Mouse (Mus musculus) limb, embryonic 12.5 days (tissue): ENCODE measurements around the gene H2afy2. TPM values are rescaled to one million over a fixed set of nuclear protein-coding genes. Genes with fewer than 3 reads are reported as not detected.

Experiments used
- ATAC-seq: fragments of 200-750 bp; cut with Nextera tagmentation; 2 replicates; pipeline ENCODE4 v1.8.0; 2017; ENCODE audit warnings: low read depth, moderate TSS enrichment; ENCODE audit not compliant: insufficient number of reproducible peaks, insufficient read depth, low FRiP score, low TSS enrichment
- H3K27ac ChIP-seq: fragments of 300-500 bp; sonication (generic); 2 replicates; pipeline ENCODE4 v1.5.1; 2016; ENCODE audit warnings: mild to moderate bottlenecking, moderate library complexity
- H3K27me3 ChIP-seq: fragments of 300-500 bp; sonication (generic); 2 replicates; pipeline ENCODE4 v1.6.1; 2016; ENCODE audit warnings: mild to moderate bottlenecking, moderate library complexity
- H3K36me3 ChIP-seq: fragments of 300-500 bp; sonication (generic); 2 replicates; pipeline ENCODE4 v1.6.1; 2016; ENCODE audit warnings: mild to moderate bottlenecking, moderate library complexity
- H3K4me1 ChIP-seq: fragments of 300-500 bp; sonication (generic); replicated peaks from 2 replicates; pipeline ENCODE4 v1.6.1; 2016
- H3K4me2 ChIP-seq: fragments of 300-500 bp; sonication (generic); 2 replicates; pipeline ENCODE4 v1.6.1; 2016; ENCODE audit warnings: mild to moderate bottlenecking, moderate library complexity
- H3K4me3 ChIP-seq: fragments of 300-500 bp; sonication (generic); replicated peaks from 2 replicates; pipeline ENCODE4 v1.5.1; 2016; ENCODE audit warnings: mild to moderate bottlenecking
- H3K9ac ChIP-seq: fragments of 300-500 bp; sonication (generic); replicated peaks from 2 replicates; pipeline ENCODE4 v1.6.1; 2016; ENCODE audit warnings: mild to moderate bottlenecking, moderate library complexity
- H3K9me3 ChIP-seq: fragments of 300-500 bp; sonication (generic); 2 replicates; pipeline ENCODE4 v1.6.1; 2016; ENCODE audit warnings: mild to moderate bottlenecking, moderate library complexity
- WGBS: fragments of 180-500 bp; shearing (Covaris S2); methylation state at CpG from one replicate; pipeline ENCODE4 v1.1.7; 2016; 5-methylcytosine and 5-hydroxymethylcytosine counted together
- microRNA-seq: library from miRNA; unstranded; fragments of <30 nt; microRNA quantifications from one replicate; pipeline ENCODE4, GENCODE M21; 2017
- polyA plus RNA-seq: library from polyadenylated mRNA; unstranded; fragments of >200 nt; fragmentation: Nextera tagmentation; extraction: Ambion mirVana; gene quantifications from 2 replicates; pipeline ENCODE4 v1.2.1, GENCODE M21; 2016

The H2afy2 gene
- polyA plus RNA-seq, 1 experiment from 2014 or later, result 331 TPM

- Histone ChIP-seq H3K9ac (peak overlapping the region; percentile 78; the same call in 1 of the 2 replicates), H3K36me3 (peaks cover 46% of the 10 kb centered on the region)
- WGBS, result 95% methylated on average over 2 of the region's 2 CpGs
These were observed 86.9 kb downstream of the H2afy2 start for GRCm38 (mm10) chr10:61697028-61697427.

DNA sequence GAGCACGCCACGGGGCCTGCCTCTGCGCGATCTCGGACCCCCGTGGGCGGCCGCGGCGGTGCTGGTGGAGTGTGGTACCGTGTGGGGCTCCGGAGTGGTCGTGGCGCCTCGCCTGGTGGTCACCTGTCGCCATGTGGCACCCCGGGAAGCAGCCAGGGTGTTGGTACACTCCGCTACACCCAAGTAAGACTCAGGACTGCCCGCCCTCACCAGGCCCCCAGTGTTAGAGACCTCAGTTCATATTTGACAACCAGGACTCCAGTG, 87.5 kb downstream of the H2afy2 start:
- H3K27me3 ChIP-seq, result peaks cover 7% of the 10 kb centered on the region; the same call in 1 of the 2 replicates
- no peak for ATAC-seq
- H3K27ac ChIP-seq, result no peak overlapping the region
- H3K9me3 ChIP-seq, result no peaks in the 10 kb centered on the region
- H3K9ac ChIP-seq, result peak overlapping the region; percentile 78
- peak overlapping the region; percentile 97 for H3K4me3 ChIP-seq
- peaks cover 46% of the 10 kb centered on the region for H3K36me3 ChIP-seq
- WGBS, result 11% methylated on average over 19 of the region's 19 CpGs
- peaks cover 16% of the 10 kb centered on the region for H3K4me1 ChIP-seq
- peak overlapping the region; percentile 100 for H3K4me2 ChIP-seq

More at GRCm38 (mm10) chr10:61697028-61697427, 86.9 kb downstream of the H2afy2 start:
- Histone ChIP-seq H3K9me3 (no peaks in the 10 kb centered on the region), H3K27ac (no peak overlapping the region), H3K27me3 (peaks cover 7% of the 10 kb centered on the region; the same call in 1 of the 2 replicates), H3K4me2 (peak overlapping the region; percentile 100), H3K4me1 (peaks cover 16% of the 10 kb centered on the region), H3K4me3 (peak overlapping the region; percentile 97)
- ATAC-seq, result no peak

DNA sequence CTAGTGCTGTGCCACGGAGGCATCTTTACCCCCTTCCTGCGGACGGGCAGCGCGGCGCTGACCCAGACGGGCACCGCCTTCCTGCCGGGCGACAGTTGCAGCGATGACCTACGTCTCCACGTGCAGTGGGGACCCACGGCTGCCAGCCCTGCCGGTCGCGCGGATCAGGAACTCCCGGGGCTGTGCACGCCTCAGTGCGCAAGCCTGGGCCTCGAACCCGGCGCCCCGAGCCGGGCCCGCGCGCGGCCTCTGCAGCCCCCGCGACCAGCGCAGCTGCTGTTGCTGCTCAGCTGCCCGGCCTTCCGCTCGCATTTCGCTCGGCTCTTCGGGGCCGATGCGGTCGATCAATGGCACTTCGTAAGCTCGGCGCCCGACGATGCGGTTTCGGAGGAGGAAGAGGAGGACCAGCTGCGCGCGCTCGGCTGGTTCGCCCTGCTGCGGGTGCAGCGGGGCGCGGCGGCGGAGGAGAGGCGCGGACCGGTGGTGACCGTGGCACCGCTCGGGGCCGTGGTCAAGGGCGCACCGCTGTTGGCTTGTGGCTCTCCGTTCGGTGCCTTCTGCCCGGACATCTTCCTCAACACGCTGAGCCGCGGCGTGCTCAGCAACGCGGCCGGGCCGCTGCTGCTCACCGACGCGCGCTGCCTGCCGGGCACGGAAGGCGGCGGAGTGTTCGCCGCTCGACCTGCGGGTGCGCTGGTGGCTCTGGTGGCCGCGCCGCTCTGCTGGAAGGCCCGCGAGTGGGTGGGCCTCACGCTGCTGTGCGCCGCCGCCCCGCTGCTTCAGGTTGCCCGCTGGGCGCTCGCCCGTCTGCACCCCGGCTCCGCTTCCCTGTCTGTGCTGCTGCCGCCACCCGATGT, 88.0 kb downstream of the H2afy2 start:
- 1% methylated on average over 103 of the region's 111 CpGs for WGBS
- Histone ChIP-seq H3K27ac (peak overlapping the region; percentile 56; the same call in 1 of the 2 replicates), H3K4me3 (peak overlapping the region; percentile 97), H3K4me1 (peaks cover 16% of the 10 kb centered on the region), H3K9ac (peak overlapping the region; percentile 78), H3K36me3 (peaks cover 49% of the 10 kb centered on the region), H3K9me3 (no peaks in the 10 kb centered on the region), H3K4me2 (peak overlapping the region; percentile 100), H3K27me3 (peaks cover 7% of the 10 kb centered on the region; the same call in 1 of the 2 replicates)
- peak; percentile 45 for ATAC-seq

DNA sequence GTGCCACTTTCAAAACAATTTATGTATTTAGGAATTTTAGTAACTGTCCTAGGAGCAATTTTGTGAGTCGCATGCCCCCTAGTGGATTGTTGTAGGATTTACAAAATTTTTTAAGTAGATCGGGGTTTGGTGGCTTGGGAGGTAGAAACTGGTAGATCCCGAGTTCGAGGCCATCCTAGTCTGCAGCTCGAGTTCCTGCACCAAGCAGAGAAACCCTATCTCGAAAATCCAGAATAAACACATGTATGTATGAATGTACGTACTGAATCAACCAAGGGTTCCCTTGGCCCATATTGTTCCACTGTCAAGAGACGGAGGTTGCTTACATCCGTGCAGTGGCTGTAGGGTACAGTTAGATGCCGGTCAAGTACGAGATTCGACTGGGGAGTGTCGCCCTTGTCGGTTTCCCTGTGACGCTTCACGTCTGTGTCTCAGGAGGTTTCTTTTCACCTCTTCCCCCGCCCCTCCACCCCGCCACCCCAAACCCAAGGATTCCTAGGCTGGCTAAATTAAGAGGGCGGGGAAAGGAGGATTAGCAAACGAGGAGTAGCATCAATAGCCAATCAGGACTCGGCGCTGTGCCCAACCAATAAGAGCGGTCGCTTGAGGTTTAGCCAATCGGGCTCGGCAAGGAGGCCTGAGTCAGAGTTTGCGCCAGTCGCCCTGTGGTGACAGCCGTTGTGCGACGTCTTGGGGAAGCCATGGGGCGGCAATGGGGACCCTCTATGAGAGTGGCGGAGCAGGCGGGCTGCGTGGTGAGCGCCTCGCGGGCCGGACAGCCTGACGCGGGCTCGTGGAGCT, 88.9 kb downstream of the H2afy2 start, which contains the start of gene Tysnd1:
Gene Tysnd1 (plus strand): TSS at position 645 of the 801 bp plus-strand sequence.
- H3K9me3 ChIP-seq, result no peaks in the 10 kb centered on the region
- peak within 1 kb of the TSS; percentile 97 for H3K4me3 ChIP-seq
- 1% methylated on average over 42 of the region's 42 CpGs for WGBS
- peak within 1 kb of the TSS; percentile 56 for H3K27ac ChIP-seq
- peak within 1 kb of the TSS; percentile 78 for H3K9ac ChIP-seq
- peaks cover 16% of the 10 kb centered on the region for H3K4me1 ChIP-seq
- peaks cover 57% of the 10 kb centered on the region for H3K36me3 ChIP-seq
- peak within 1 kb of the TSS; percentile 100 for H3K4me2 ChIP-seq
- H3K27me3 ChIP-seq, result peaks cover 7% of the 10 kb centered on the region; the same call in 1 of the 2 replicates
- ATAC-seq, result peak; percentile 98

DNA sequence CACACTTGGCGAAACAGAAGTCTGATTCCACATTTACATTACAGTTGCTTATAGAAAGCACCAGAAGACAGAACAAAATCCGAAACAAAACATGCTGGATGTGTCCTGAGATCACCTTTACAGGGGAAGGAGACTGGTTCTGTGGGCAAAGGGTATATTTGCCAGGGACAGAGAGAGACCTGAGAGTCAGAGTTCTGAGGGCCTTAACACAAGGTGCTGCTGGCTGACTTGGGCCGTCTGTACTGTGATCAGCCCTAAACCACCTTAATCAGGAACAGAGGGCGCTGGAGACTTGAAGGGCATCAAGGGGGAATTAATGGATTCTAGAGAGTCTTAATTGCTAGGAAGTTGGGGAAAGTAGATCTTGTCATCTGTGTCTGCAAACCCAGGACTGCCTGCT, 90.4 kb downstream of the H2afy2 start:
- no peak overlapping the region for H3K27ac ChIP-seq
- 67% methylated on average over 4 of the region's 4 CpGs for WGBS

GRCm38 (mm10) chr10:61689405-61689804, 94.5 kb downstream of the H2afy2 start:
- ATAC-seq, result no peak
- no peak overlapping the region for H3K9ac ChIP-seq
- H3K27ac ChIP-seq, result no peak overlapping the region
- H3K9me3 ChIP-seq, result no peaks in the 10 kb centered on the region
- H3K4me3 ChIP-seq, result no peak overlapping the region
- H3K36me3 ChIP-seq, result peaks cover 88% of the 10 kb centered on the region
- no peak overlapping the region for H3K4me2 ChIP-seq
- H3K27me3 ChIP-seq, result no peaks in the 10 kb centered on the region
- WGBS, result 91% methylated on average over 8 of the region's 8 CpGs
- H3K4me1 ChIP-seq, result no peaks in the 10 kb centered on the region

More for the DNA sequence above, 90.4 kb downstream of the H2afy2 start:
- Histone ChIP-seq H3K9ac (no peak overlapping the region), H3K4me3 (no peak overlapping the region), H3K4me1 (peaks cover 16% of the 10 kb centered on the region), H3K9me3 (no peaks in the 10 kb centered on the region), H3K27me3 (peaks cover 7% of the 10 kb centered on the region; the same call in 1 of the 2 replicates), H3K36me3 (peaks cover 62% of the 10 kb centered on the region), H3K4me2 (no peak overlapping the region)
- no peak for ATAC-seq

Small RNA genes within 50 kb of the gene (microRNA-seq; reads per million reads assigned to microRNA genes)
- gene Mir5108, result not detected

Other genes starting within 250 kb of the H2afy2 start
- gene Npffr1, start 188.7 kb downstream of the H2afy2 start, polyA plus RNA-seq, result 0.09 and 0.12 TPM in 2 replicates
- gene Ppa1, start 135.6 kb downstream of the H2afy2 start, polyA plus RNA-seq, result 234 and 242 TPM in 2 replicates
- 239 TPM in 2 replicates for gene Sar1a, start 103.8 kb downstream of the H2afy2 start, polyA plus RNA-seq
- 43.7 and 45.7 TPM in 2 replicates for gene Tysnd1, start 88.6 kb downstream of the H2afy2 start, polyA plus RNA-seq
- 10.8 and 12.2 TPM in 2 replicates for gene Aifm2, start 68.9 kb downstream of the H2afy2 start, polyA plus RNA-seq
- gene Col13a1, start 195.0 kb upstream of the H2afy2 start, polyA plus RNA-seq, result 3.0 and 3.9 TPM in 2 replicates